Mouse (Mus musculus): ENCODE results near the gene Mtus2.
"Not testable (repeated sequence)": the region's sequence is repeated elsewhere in the genome, so short reads cannot be mapped to it uniquely, and the experiment has no call there.

The Mtus2 gene

GRCm38 (mm10) chr5:148282631-148283030 is 325.5 kb downstream of the Mtus2 start:
- no peak for DNase-seq (ENCODE audit: low read depth)

DNA sequence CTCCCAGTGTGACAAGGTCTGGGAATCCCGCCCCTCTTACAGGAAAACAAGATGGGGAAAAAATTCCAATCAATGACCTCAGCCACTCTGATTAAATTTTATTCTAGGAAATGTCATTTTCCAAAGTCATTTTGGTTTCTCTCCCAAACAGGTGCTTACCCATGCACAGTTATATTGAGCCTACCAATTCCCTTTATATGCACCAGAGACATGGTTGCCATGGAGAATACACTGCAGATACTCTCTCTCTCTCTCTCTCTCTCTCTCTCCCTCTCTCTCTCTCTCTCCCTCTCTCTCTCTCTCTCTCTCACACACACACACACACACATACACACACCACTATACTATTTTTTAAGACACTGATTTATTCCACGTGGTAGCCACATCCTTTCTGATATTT is 326.1 kb downstream of the Mtus2 start:
- no peak for DNase-seq (ENCODE audit: low read depth)

- DNase-seq (ENCODE audit: low read depth) = no peak
Observed at GRCm38 (mm10) chr5:148283584-148283983, 326.5 kb downstream of the Mtus2 start.

DNA sequence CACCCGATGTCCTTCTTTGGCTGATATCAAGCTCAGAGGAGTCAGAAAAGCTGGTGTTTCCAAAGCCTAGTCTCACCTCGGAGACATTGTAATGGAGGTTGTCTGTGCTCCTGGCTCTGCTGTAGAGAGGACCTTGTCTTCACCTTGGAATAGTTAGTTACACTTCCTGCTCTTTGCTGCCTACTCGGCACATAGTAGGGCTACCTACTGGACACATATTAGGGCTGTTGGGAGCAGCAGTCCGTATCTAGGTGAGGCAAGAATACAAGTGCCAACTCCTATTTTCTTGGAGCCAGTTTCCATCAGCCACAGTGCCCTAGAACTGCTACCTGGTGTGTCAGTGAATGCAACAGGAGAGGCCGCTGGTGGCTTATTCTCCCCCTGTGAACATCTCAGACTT is 330.4 kb downstream of the Mtus2 start:
- no peak for DNase-seq (ENCODE audit: low read depth)

- DNase-seq (ENCODE audit: low read depth) = no peak
Observed at GRCm38 (mm10) chr5:148288804-148289203, 331.7 kb downstream of the Mtus2 start.

DNA sequence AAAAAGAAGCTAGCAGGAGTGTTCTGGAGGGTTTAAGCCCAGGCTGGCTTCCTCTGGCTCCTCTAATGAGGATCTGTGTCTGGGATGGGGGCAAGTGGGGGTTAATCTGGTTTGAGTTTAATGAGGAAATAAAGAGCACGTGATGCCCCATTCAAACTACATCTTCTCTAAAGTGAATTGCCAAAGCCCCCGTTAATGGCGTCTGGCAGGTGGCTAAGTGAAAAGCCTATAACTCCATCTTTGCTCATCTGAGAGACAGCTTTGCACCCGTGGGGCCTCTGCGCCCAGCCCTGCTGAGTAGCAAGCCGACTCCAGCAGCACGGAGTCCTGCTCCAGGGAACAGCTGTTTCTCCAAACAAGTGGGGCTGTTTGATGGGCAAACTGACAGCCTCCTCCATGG is 332.8 kb downstream of the Mtus2 start:
- no peak for DNase-seq (ENCODE audit: low read depth)

DNA sequence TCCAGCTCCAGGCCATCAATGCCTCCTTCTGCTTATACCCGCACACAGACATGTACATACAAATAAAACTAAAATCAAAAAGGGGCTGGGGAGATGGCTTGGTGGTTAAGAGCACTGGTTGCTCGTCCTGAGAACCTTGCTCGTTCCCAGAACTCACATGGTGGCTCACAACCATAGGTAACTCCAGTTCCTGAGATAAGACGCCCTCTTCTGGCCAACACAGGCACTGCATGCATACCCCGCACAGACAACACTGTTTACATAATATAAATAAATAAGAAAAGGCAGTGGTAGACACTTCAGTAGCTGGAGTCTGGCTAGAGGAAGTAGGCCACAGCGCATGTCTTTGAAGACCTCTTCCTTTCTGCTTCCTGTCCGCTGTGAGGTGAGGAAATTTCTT is 335.7 kb downstream of the Mtus2 start:
- DNase-seq (ENCODE audit: low read depth) = no peak

- no peak for DNase-seq (ENCODE audit: low read depth)
Observed at GRCm38 (mm10) chr5:148293346-148293745, 336.2 kb downstream of the Mtus2 start.

- DNase-seq (ENCODE audit: low read depth) = no peak
Observed at GRCm38 (mm10) chr5:148302968-148303367, 345.8 kb downstream of the Mtus2 start.

DNA sequence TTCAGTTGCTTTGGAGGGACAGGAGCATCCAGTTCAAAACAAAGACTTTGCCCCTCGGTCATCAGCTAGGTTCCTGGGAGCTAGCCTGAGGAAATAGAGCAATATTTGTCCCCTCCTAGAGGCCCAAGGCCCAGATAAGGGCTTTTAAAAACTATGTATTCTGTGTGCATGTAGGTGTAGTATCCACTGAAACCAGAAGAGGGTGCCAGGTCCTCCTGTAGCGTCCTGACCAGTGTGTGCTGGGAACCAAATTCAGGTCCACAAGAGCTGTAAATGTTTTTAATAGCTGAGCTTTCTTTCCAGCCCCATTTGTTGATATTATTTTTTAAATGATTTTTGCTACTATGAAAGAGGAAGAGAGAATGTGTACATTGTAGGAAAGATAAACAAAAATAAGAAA is 347.0 kb downstream of the Mtus2 start:
- no peak for DNase-seq (ENCODE audit: low read depth)

DNA sequence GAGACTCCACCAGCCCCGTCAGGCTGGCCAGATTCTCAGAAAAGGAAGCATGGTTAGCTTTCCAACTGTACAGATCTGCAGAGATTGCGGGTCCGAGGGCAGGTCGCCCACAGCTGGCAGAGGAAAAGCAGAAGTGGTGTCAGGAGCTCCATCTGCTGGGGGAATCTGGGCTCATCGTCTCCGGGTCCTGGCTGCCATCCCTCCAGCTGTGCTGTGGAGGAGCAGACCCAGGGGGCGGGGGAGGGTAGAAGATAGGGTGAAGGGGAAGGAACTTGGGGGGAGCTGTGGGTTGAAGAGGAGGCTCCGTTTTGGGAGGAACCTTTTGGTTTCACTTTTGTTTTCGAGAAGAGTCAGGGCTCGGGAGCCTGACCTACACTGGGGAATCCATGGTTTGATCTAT is 353.7 kb downstream of the Mtus2 start:
- peak; percentile 54 for DNase-seq (ENCODE audit: low read depth)

DNA sequence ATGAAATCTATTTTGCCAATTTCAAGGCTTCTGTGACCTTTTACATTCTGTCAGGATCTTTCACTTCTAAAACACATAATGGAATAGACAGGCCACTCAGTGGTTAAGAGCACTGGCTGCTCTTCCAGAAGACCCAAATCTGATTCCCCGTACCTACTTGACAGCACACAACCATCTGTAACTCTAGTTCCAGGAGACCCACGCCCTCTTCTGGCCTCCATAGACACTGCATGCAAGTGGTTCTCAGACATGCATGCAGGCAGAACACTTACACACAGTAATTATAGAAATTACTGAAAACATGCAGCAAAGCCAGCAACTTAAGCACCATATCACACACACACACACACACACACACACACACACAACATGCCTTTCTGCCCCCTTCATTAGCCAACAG is 355.3 kb downstream of the Mtus2 start:
- no peak for DNase-seq (ENCODE audit: low read depth)

DNA sequence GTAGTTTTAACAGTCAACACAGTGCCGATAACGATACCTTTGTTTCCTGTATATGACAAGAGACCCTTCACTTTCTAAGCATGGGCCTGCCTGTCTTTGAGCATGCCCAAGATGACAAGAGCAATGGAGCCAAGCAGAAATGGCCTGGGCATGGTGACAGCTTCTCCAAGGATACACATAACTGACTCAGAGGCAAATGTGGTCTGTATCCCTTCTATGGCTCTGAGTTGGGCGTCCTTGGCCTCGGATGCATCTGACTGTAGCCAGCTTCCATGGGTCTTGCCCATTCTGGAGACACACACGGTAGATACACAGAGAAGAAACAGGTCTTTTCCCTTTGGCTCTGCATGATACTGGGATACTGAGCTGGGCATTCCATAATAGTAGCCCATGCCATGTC is 357.8 kb downstream of the Mtus2 start:
- no peak for DNase-seq (ENCODE audit: low read depth)

- DNase-seq (ENCODE audit: low read depth) = peak; percentile 64
Observed at GRCm38 (mm10) chr5:148325317-148325885, 368.3 kb downstream of the Mtus2 start.

DNA sequence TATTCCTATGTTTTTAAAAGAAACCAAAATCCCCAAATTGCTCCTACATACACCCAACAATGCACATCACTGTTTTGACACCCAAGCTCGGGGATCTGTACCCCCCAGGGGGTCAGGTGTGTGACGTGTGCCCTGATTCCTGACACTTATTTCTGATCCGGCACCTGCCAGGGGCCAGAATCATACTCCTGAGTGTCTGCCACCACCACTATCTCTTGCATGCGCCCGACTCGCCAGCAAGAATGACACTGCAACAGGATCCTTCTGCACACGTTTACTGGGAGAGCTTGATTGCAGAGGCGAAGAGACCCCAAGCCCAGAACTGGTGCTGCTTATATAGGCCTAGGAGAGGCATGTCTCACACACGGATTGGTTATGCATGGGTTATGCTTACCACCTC is 369.2 kb downstream of the Mtus2 start:
- not testable (repeated sequence) for DNase-seq (ENCODE audit: low read depth)

DNA sequence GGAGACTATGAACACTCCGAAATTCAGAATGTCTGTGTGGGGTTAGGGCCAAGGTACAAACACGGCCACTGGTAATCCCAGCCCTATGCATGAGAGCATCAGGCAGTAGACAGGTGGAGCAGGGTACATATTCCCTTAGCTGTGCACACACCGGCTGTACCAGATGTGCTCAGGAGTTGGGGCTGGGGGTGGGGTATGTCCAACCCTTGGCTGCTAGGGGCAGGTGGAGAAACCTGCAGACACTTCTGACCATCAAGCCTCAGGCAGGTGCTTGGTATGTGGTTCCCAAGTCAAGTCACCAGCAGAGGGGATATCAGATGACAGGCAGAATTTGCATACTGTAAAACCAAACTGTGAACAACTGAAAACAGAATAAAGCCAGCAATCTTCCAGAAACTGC is 371.9 kb downstream of the Mtus2 start:
- no peak for DNase-seq (ENCODE audit: low read depth)

GRCm38 (mm10) chr5:148331229-148331776 is 374.2 kb downstream of the Mtus2 start:
- DNase-seq (ENCODE audit: low read depth) = no peak

DNA sequence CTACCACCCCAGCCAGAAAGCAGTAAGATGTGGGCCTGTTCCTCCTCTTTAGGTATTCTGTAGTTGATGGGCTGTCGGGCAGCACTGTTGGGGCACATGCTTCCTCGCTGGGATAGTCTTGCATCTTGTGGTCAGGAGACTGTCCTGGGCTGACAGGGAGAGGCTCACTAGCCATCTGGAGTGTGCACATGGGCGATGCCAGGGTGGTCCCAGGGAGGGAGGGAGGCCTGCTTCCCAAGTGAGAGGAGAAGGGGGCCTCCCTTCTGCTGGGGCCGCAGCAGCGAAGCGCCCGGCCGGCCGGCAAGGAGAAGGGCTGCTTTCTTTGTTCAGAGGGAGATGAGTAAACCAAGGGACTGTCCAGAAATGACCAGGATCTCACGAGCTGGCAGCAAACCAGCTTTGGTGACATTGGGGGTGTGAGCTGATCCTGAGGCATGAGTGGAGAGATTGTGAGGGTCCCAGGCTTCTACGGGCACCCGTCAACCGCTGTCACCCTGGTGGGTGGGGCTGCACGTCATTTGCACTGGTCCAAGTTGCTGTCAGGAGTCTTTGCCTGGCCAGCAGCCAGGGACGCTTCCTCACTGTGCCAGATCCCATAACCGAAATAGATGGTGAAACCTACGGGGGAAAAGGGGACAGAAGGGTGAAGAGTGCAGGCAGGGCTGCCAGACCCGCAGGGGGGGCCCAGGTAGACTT is 375.0 kb downstream of the Mtus2 start:
- DNase-seq (ENCODE audit: low read depth) = no peak

DNA sequence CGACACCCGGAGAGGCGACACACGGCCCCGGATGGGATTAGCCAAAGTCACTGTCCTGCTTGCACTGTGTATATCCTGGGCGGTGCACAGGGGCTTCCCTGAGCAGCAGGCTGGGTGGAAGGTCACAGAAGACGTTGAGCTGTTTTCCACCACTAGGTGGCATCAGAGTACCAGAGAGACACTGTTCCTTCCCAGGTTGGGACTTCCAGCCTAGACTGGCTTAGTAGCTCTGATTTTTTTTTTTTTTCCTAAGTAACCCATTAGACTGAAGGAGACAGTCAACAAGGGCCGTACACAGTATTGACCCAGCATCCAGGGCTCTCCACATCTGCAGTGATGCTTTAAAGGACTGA is 375.5 kb downstream of the Mtus2 start:
- DNase-seq (ENCODE audit: low read depth) = no peak

DNA sequence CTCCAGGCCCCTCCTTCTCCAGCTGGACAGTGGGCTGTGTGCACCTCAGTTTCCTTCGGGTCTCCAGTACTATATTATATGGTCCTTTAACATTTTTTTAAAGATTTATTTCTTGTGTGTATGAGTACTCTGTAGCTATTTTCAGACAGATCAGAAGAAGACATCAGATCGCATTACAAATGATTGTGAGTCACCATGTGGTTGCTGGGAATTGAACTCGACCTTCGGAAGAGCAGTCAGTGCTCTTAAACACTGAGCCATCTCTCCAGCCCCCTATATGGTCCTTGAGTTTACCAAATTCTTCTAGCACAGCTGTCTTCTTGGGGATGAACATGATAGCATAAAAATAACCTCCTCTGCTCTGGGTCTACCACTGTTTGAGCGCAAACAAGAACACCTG is 382.0 kb downstream of the Mtus2 start:
- no peak for DNase-seq (ENCODE audit: low read depth)

DNA sequence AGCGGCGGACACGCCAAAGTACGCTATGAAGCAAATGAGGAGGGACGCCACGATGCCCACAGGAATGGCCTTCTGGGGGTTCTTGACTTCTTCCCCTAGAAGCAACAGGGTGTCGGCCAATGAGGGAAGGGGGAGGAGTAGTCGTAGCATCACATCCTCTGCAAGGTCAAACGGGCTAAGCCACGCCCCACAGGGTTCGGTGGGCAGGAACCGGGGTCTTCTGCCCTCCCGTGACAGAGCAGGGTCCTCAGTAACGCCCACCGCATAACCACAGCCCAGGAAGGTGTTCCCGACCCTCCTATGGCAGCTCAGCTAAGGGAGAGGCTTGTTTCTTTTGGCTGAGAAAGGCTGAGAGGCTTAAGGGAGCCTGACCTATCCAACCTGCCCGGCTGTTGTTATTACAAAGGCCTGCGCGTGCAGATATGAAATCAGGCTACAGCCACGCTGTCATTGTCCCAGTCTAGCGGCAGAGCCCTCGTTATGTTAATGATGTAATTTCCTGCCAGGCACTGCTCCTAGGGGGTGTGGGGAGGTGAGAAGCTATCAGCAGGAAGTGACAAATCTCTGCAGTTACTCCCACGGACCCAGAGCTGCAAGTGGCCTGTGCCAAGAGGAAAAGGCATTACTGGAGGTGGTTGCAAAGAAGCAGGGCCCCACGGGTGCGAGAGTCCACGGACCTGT is 385.1 kb downstream of the Mtus2 start:
- peak; percentile 30 for DNase-seq (ENCODE audit: low read depth)

DNA sequence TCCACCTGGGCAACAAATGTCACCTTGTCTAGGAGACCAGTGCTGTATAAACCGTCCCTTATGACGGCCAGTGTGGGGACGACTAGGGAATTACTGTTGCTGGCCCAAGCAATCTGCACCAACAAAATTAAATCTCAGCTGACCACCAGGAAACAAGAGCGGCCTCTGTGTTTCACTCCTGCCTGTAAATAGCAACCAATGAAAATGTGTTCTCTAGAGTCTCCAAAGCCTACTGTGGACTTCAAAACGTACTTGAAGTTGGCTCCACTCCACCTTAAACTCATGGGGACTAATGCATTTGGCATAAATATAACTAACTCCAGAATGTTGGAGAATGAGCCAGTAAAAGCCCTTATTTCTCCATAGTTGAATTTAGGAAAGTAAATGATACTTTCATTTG is 387.3 kb downstream of the Mtus2 start:
- DNase-seq (ENCODE audit: low read depth) = no peak

DNA sequence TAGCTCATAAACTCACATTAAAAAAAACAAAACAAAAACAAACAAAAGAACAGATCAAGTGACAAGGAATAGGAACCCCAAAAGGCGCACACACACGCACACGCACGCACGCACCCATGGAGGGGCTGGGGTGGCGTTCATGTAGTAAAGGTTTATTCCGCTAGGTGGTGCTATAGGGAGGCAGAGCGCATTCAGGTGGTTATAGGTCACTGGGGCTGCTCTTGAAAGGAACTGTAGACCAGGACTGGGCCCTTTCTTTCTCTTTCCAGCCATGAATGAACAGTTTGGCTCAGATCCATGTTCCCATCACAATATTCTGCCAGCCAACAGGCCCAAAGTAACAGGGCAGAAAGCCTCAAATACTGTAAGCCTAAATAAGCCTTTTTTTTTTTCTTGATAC is 389.4 kb downstream of the Mtus2 start:
- no peak for DNase-seq (ENCODE audit: low read depth)
